Mouse (Mus musculus) v-Abl transformed pro-B cells (cell line): ENCODE results near the gene Ell2.

Source experiments
- in situ Hi-C, 2 experiments: fragments of 400-800 bp; cut with MboI; formaldehyde crosslinking; loops; one replicate each; pipeline ENCODE4 v1.15.1; 2025; ENCODE audit not compliant: unreplicated experiment in 2 of 2

Gene Ell2

DNA sequence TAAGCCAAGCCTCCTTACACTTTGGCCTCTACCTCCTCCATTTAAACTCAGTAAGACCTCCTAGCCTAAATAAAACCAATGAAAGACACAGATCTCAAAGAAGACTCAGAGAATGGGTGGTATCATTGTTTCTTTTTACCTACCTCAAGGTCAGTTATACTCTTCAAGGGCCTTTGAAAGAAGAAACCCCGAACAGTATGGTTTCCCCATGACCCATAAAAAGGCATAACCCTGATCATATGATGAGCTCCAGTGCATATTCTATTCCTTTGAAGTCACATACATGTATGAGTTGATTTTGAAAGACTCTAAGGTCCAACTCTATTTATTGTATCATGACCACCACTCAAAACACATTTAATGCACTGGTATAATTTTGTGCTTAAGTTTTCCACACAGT lies at the start of gene Ell2:
Gene Ell2, plus strand, starts transcription at position 301 of the 400 bp plus-strand sequence.
- in situ Hi-C loops, result loop anchor here (5.0 to 25.0 kb wide), 6 partner anchors 81 to 479 kb away; partner anchors contain the start of gene Rfesd (in 1 of the 2)

DNA sequence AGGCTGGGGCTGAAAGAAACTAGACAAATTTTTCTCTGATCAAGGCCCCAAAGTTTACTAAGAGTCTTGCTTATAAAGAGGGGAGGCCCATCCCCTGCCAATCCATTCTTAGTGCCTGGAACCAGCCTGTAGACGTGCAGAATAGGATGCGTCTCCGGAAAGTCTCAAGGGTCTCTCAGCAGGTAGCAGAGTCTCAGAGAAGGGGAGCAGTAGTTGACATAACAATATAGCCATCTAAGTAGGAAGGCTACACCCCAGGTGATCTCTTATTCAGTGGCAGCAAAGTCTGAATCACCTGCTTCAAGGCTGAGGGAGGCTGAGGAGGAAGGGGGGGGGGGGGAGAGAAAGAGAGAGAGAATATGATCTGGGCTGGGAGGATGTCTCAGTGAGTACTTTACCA lies 21.1 kb upstream of the Ell2 start:
- in situ Hi-C loops, result no loop called here

DNA sequence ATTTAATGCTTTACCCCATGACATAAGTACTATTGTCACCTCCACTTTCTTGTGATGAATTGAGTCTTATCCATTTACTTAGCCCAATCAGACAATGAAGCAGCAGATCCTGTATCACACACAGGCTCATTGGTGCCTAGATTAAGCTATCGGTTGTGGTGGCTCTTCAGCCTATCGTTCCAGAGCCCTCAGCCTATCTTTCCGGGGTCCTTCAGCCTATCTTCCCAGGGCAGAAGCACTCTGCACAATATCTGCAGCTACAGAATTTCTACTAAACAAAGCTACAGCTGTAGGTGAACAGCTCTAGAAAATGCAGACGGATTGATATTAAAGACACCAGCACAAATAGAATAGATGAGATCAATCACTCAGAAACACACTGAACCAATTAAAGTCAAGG lies 19.6 kb upstream of the Ell2 start:
- in situ Hi-C loops, result no loop called here

DNA sequence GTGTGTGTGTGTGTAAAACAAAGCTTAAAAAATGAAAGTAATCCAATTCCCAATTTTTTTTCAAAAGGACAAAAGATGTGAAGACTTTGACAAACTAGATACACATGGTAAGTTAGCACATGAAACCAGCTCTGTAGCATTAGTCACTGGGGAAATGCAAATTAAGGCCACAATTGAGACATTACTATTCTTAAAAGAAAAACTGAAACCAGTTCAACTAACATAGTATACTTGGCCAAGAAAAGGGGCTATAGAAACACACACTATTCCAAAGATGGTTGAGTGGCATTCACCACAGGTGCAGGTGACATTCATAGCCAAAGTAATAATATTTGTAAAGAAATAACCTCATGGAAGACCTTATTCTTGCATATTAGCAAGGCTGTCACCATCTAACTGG lies 14.9 kb upstream of the Ell2 start:
- in situ Hi-C loops, result no loop called here

DNA sequence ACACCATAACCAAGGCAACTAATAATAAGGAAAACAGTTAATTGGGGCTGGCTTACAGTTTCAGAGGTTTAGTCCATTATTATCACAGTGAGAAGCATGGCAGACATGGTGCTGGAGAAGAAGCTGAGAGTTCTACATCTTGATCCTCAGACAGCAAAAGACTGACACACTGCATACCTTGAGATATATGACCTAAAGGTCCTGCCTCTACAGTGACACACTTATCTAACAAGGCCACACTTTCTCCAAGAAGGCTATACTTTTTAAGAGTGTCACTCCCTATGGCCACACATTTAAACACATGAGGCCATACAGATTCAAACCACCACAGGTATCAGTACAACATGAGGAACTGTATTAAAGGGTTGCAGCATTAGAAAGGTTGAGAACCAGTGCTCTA lies 13.5 kb upstream of the Ell2 start:
- in situ Hi-C loops, result no loop called here

DNA sequence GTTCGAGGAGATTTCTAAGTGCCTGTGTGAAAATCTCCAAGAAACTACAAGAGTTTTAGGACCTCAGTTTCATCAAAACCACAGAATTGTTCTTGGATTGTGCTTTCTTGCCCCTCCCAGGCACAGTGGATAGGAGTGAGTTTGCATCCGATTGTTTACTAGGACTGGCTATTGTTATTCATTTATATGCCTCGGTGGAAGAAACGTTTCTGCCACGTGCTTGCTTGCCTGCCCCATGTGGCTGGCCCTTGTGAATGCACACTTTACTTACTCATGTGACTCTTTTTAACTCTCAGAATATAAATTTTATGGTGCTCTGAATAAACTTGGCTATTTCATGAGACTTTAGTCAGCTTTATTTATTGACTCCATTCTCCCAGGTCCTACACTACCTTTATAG lies 3.7 kb upstream of the Ell2 start:
- in situ Hi-C loops, result loop anchor here in 1 of 2 experiments (10.0 to 25.0 kb wide), 2 partner anchors 172 to 309 kb away; partner anchors contain the start of gene Rfesd

DNA sequence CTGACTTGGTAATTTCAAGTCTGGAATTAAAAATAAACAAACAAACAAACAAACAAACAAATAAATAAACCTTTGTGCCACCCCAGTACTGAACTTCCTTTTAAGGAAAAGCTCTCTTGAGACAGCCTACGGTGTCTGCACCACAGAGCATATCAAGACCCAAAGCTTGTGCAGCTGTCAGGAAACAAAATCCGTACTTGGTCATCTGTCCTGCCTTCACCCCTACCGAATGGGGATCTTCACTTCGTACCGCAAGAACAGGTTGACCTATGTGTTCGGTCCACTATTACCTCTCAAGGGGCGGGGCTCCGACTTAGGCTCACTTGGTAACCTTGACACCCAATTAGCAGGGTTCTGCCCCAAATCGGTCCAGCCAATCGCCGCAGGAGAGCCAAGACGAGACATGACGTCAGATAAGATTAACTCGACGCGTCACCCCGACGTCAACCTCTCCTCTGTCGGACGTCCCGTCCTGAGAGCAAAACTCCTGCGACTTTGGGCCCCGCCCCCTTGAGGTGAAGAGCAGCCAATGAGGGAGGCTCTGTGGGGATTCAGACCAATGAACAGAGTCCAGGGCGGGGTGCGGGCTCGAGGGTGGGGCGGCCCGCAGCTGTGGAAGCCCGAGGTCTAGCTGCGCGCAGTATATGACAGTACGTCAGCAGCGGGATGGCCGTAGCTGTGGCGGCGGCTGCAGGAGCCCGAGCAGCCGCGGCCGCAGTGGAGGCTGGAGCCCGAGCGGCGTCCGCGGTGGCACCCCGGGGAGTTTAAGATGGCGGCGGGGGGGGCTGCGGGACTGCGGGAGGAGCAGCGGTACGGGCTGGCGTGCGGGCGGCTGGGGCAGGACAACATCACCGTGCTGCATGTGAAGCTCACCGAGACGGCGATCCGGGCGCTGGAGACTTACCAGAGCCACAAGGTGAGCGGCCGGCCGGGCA lies 592 bp downstream of the Ell2 start:
- in situ Hi-C loops, result loop anchor here (5.0 to 25.0 kb wide), 6 partner anchors 80 to 480 kb away; partner anchors contain the start of gene Rfesd (in 1 of the 2)

DNA sequence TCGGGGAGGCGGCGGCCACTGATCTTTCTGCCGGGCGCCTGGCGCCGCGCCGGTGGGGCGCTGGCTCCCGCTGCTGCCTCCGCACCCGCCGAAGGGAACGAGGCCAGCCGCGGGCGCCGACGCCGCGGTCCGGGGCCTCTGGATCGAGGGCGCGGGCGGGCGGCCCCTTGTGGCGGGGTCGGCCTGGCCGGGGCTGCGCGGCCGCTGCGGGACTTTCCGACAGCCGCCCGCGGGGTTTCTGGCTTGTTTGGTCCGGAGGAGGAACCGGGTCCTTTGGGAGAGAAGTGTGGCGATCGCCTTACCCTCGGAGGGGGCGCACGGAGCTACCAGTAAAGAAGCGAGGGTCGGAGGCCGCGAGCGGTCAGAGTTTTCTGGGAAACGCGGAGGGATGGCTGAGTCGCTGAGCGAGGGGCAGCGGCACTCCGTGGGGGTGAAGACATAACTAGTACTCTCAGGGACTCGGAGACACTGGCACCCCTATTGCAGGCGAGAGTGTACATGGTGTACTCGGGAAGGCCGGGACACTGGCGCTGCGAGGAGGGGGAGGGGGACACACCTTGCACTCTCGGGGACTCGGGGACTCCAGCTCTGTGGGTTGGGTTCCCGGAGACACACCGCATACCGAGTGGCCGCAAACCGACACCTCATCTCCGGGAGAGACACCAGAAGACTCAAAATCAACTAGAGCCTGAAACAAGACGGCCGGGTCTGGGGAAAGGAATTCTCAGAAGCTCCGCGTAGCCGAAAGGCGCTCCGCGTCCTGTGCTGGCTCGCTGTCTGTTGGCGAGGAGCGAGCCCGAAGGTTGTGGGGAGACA lies 1.5 kb downstream of the Ell2 start:
- in situ Hi-C loops, result loop anchor here (5.0 to 25.0 kb wide), 6 partner anchors 79 to 481 kb away; partner anchors contain the start of gene Rfesd (in 1 of the 2)

DNA sequence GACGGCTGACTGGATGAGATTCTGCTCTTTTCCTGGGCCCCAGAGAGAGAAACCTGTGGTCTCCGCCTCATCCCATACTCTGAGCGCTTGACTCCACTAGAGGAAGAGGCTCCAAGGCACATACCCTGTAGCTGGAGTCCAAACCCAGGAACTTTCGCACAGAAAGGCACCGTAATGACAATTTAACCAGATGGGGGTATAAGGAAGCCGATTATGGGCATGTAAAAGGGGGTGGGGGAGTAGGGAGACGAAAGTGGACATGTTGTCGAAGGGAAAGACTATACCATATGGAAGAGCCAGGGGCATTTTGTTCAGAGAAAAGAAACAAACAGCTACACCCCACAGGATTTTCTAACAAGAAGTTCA lies 2.1 kb downstream of the Ell2 start:
- in situ Hi-C loops, result loop anchor here (5.0 to 25.0 kb wide), 6 partner anchors 79 to 481 kb away; partner anchors contain the start of gene Rfesd (in 1 of the 2)

DNA sequence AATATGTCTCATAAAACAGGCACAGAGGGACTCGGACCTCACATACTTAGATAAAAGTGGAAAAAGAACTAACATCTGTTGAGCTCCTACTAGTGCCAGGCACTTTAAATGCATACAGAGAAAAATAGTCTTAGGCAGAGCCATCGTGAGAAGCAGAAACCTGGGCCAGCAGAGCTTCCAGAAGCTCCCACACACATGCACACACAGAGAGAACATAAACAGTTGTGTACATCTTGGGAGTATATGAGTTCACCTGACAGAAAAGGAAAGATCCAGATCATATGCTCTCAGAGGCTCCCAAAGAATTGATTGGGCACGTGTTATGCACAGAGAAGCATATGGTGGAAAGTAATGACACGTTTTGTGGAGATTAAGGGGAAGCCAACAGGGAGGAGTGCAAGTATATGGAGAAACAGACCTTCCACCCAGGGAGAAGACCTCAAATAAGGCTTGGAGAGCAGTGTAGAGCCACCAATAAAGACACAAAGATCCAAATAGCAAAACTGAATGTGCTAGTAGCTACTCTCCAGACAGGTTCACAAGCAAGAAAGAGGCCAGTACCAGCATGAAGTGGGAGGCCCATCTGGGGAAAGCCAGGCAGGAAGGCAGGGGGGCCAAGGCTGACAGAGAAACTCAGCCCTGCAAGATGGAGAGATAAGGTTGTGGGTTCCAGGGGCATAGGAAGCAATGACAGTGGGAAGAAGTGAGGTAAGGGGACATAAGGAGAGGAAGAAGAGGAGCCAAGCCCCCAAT lies 2.6 kb downstream of the Ell2 start:
- in situ Hi-C loops, result loop anchor here (5.0 to 25.0 kb wide), 6 partner anchors 78 to 482 kb away; partner anchors contain the start of gene Rfesd (in 1 of the 2)

DNA sequence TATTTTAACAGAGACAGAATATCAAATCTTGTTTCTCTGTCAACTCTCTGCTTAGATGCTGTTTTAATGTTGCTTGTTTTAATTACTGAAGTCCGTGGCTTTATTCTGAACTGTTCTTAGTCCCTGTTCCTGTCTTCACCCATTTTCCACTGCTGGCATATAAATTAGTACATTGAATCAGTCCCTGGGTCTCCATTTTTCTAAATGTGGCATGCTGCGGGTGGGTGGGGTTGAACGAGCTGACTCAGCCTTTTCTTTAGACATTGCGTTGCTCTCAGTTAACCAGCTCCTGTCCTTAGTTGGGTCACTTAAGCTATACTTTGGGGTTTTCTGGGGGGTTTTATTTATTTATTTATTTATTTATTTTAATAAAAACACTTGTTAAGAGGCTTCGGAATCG lies 3.6 kb downstream of the Ell2 start:
- in situ Hi-C loops, result loop anchor here in 1 of 2 experiments (25.0 kb wide), 1 partner anchor 302 kb away; the partner anchor contains the start of gene Rfesd

DNA sequence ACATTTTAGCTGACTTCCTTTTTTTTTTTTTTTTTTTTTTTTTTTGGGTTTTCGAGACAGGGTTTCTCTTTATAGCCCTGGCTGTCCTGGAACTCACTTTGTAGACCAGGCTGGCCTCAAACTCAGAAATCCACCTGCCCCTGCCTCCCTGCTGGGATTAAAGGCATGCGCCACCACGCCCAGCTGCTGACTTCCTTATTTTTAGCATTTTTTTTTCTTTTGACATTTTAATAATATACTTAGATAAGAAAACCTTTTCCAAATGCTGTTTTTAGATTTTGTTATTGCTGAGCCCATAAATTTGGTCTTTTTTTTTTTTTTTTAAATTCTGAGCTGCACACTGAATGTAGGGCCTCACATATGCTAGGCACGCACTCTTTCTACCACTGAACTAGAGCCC lies 5.0 kb downstream of the Ell2 start:
- in situ Hi-C loops, result loop anchor here in 1 of 2 experiments (25.0 kb wide), 1 partner anchor 301 kb away; the partner anchor contains the start of gene Rfesd

DNA sequence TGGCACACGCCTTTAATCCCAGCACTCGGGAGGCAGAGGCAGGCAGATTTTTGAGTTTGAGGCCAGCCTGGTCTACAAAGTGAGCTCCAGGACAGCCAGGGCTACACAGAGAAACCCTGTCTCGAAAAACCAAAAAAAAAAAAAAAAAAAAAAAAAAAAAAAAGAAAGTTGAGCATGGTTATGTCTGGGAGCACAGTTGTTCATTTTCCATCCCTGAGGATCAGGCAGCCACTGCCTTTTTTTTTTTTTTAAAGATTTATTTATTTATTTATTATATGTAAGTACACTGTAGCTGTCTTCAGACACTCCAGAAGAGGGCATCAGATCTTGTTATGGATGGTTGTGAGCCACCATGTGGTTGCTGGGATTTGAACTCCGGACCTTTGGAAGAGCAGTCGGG lies 6.0 kb downstream of the Ell2 start:
- in situ Hi-C loops, result loop anchor here in 1 of 2 experiments (25.0 kb wide), 1 partner anchor 300 kb away; the partner anchor contains the start of gene Rfesd

DNA sequence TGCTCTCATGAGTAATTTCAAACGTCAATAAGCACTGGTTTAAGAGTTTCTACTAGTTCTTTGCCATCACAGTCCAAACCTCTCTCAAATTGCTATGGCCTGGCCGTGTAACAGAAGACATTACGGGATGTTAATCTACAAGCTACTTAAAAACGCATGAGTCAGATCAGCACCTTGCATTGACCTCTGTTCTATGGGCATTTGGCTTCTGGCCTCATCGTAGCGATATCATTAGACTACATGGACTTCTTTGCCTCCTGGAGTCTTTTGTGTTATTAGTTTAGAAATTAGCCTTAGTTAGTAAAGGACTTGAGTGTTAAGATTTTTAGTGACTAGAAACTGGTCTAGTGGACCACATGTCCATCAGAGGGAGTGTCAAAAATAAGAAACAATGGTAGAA lies 7.8 kb downstream of the Ell2 start:
- in situ Hi-C loops, result loop anchor here in 1 of 2 experiments (25.0 kb wide), 1 partner anchor 298 kb away; the partner anchor contains the start of gene Rfesd

DNA sequence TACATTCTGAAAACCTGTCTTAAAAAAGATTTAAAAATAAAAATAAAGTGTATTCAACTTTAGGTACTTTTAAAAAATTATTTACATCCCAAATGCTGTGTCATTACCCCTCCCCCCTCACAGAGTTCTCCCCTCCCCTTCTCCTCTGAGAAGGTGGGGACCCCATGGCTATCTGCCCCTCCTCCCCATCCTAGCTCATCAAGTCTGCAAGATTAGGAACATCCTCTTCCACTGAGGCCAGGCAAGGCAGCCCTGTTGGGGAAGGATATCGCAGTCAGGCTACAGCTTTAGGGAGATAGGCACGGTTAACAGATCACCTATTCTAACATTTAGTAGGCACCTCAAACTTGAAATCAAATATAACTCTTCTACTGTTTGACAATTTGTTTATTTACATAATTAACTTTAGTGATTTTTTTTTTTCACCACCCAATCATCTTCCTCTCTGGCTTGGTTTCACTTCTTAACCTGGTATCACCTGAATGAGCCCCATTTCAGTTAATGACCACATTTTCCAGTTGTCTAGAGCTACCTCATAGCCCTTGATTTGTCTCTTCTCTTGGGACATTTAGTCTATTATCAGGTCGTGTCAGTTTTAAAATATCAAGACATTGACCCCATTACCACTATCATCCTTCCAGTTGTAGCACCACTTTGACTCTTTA lies 11.2 kb downstream of the Ell2 start:
- in situ Hi-C loops, result loop anchor here in 1 of 2 experiments (25.0 kb wide), 1 partner anchor 295 kb away; the partner anchor contains the start of gene Rfesd

DNA sequence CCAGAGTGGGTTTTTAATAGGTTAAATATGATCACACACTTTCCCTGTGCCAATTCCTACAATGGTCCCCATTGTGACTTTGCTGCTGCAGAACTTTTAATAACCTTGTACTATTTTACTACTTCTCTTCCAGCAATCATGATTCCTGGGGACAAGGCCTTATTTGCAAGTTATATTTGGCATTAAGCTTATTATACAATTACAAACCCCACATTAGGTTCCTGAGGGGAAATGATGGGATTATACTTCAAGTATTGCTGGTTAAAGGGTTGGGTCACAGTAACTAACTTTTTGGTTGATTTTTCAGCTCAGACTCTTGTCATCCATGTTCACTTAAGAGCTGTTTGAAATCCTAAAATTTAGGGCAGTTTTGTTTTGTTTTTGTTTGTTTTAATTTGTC lies 11.8 kb downstream of the Ell2 start:
- in situ Hi-C loops, result loop anchor here in 1 of 2 experiments (25.0 kb wide), 1 partner anchor 294 kb away; the partner anchor contains the start of gene Rfesd

DNA sequence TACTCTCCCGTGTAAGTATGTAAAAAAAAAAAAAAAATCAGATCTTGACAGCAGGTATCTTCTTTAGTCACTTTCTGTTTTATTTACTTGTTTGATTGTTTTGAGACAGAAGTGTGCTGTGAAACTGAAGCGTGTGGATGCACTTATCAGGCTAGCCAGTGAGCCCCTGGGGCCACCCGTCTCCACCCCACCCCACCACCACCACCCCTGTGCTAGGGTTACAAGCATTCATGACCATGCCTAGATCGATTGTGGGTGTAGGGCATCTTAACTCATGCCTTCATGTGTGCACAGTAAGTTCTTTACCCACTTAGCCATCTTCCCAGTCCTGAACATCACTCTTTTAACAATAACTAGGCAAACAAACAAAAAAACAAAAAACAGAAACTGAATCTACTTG lies 13.1 kb downstream of the Ell2 start:
- in situ Hi-C loops, result loop anchor here in 1 of 2 experiments (25.0 kb wide), 1 partner anchor 293 kb away; the partner anchor contains the start of gene Rfesd

DNA sequence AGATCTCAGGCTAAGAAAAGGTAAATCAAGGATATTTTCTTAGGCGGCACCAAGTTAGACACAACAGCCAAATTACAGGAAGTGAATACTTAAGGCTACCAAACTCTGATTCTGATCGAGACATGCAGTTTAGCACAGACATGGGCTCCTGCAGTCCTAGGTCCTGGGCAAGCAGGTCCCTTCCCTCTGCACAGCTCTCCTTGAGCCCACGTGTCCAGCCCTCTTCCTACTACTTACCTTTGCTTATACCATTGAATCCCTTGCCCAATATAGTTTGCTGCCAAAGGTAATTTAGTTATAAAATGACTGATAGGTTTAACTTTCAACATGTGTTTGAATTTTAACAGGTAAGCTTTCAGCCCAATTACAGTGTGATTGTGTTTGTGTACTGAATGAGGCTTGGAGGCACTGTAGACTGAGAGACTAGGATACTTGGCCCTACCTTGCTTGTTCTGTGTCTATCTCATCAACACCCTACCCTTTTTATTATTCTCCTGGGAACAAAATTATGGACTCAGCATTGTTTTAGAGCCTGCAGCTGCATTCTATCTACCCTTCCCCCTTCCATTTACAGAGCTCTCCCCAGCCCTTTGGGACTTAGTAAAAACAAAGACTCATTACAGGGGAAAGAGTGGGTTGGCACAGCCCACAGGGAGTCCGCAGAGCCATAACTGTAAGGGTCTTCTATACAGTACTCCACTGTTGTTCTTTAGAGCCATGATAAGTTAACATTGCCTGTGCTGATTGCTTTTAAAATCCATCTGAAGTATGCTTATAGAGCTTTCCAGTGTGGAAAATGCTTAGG lies 20.2 kb downstream of the Ell2 start:
- in situ Hi-C loops, result loop anchor here in 1 of 2 experiments (5.0 kb wide), 1 partner anchor 116 kb away; no protein-coding TSS in a partner anchor
